8 mouse cellular contexts compared by ENCODE assay signal in the genomic region with DNA sequence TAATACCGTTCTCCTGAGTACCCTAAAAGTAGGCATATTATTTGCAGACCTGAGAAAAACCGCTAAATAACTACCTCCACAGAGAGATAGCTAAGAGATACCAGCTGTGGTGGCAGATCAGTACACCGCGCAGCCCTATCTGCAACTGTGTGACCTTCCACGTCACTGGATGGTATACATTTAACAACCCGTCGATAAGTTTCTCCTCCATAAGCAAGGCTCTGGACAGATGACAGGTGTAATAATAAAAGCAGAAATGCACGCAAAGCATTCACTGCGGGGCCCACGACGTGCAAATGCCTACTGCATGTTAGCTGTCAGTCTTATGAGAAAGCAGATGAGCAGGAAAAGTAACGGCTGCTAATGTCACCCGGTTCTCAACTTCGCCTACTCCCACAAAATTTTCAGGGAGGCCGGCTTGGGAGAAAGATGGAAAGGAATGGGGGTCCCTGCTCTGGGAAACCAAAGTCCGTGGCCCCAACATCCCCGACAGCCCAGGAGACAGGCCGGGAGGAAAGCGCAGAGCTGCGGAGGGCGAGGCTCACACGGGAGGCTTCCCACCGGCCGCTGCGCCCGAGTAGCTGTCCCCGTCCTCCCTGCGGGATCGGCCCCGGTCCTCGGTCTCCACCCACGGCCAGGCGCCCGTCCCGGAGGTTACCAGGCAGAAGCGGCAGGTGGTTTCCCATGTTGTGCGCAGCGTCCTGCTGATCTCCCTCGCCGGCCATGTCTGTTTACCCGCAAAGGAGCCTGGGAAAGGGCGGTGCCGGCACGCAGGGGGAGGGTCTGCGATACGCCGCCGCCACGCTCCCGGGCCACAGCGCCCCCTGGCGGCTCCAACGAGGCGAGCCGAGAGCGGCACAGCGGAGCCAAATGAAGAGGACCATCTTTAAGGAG. TPM values are rescaled to one million over a fixed set of nuclear protein-coding genes. Genes with fewer than 3 reads are reported as not detected.
A peak's percentile ranks its signal among the peaks of the same experiment; 100 is the strongest.
DNase-seq lines count a peak whose midpoint lies in the region; ATAC-seq and TF ChIP-seq lines count a peak whose summit lies in the region.

TSS of gene Crbn (minus strand) at position 745 of the 894 bp plus-strand sequence.

- no peaks in the 10 kb centered on the region for H3K9me3 ChIP-seq in hindbrain, embryonic 14.5 days (ENCODE audit: control insufficient read depth, low read length)

- TF ChIP-seq CTCF in Patski (IDR thresholded peaks at IDR 0.05): peak; percentile 100

- peak; percentile 30 for DNase-seq in Patski (ENCODE audit: low read depth, low spot score)
- DNase-seq in cerebellum, postnatal 14 days: peak; percentile 96 to 97
- DNase-seq in frontal cortex, postnatal 25 days (ENCODE audit: low spot score in 2 of 2): peak; percentile 89
- DNase-seq in hindbrain, embryonic 14.5 days (ENCODE audit: low spot score): peak; percentile 95
- DNase-seq in layer of hippocampus, postnatal 36 days: peak; percentile 88 to 91
- DNase-seq in lung, postnatal 36 days: peak; percentile 94
- DNase-seq in retina, postnatal 1 day: peak; percentile 94
- DNase-seq in urinary bladder, adult 18-20 months (ENCODE audit: low spot score in 2 of 2): peak; percentile 86 to 95

- in situ Hi-C loops in Patski (cut with MboI; ENCODE audit: low pct_unique_long_range_greater_than_20kb): loop anchor here (5.0 to 25.0 kb wide), 2 partner anchors 137 to 1588 kb away; no protein-coding TSS in a partner anchor

- H3K27me3 ChIP-seq in Patski: no peaks in the 10 kb centered on the region
- no peaks in the 10 kb centered on the region for H3K27me3 ChIP-seq in hindbrain, embryonic 14.5 days (ENCODE audit: control insufficient read depth, insufficient read depth, low read length)

- WGBS in hindbrain, embryonic 14.5 days: 2% methylated on average over 57 of the region's 57 CpGs

- peak within 1 kb of the TSS; percentile 66 for H3K9ac ChIP-seq in hindbrain, embryonic 14.5 days

- no peak within 1 kb of the TSS for H3K27ac ChIP-seq in hindbrain, embryonic 14.5 days

- H3K4me2 ChIP-seq in hindbrain, embryonic 14.5 days (replicated peaks): peak within 1 kb of the TSS; percentile 79

- H3K4me3 ChIP-seq in hindbrain, embryonic 14.5 days (replicated peaks; ENCODE audit: low read length): peak within 1 kb of the TSS; percentile 75

- H3K4me1 ChIP-seq in hindbrain, embryonic 14.5 days (replicated peaks; ENCODE audit: control insufficient read depth, insufficient read depth, low read length): peaks cover 12% of the 10 kb centered on the region

- peaks cover 13% of the 10 kb centered on the region for H3K36me3 ChIP-seq in hindbrain, embryonic 14.5 days (replicated peaks; ENCODE audit: control insufficient read depth, insufficient read depth)

- POLR2A ChIA-PET in Patski (lab: Charles Lee): no interaction called here

- ATAC-seq in Patski: peak; percentile 98
- peak; percentile 94 for ATAC-seq in hindbrain, embryonic 14.5 days (ENCODE audit: low FRiP score)

- CTCF ChIA-PET in Patski (lab: Charles Lee): interaction anchor here (1.4 to 1.9 kb wide), 3 partner anchors 14 to 136 kb away, joined by 3 to 7 read pairs (median 4); no protein-coding TSS in a partner anchor

RNA-seq across cellular contexts. Expression of gene Crbn, which starts in this region (rescaled TPM):
- polyA plus RNA-seq in Patski (2021): 42.1 TPM
- polyA plus RNA-seq in hindbrain, embryonic 14.5 days (2014; fragmentation: Nextera tagmentation; extraction: Ambion mirVana): 64.7 and 66.9 TPM in 2 replicates
- 100 to 1,000 TPM; 103 to 105 TPM for total RNA-seq in layer of hippocampus, postnatal 36 days (2021)

Comparison
In these comparisons a context has a peak if more than half of its experiments do, and no peak if none do; other contexts are left out.
1. DNase-seq: peak in every context shown above with its lines; median percentile 96 in cerebellum, postnatal 14 days; 95 in hindbrain, embryonic 14.5 days; 94 in lung, postnatal 36 days; 94 in retina, postnatal 1 day; 90 in urinary bladder, adult 18-20 months; 90 in layer of hippocampus, postnatal 36 days; 89 in frontal cortex, postnatal 25 days; 30 in Patski.